Mouse (Mus musculus): ENCODE results near the gene Evx2.

Evx2 gene

DNA sequence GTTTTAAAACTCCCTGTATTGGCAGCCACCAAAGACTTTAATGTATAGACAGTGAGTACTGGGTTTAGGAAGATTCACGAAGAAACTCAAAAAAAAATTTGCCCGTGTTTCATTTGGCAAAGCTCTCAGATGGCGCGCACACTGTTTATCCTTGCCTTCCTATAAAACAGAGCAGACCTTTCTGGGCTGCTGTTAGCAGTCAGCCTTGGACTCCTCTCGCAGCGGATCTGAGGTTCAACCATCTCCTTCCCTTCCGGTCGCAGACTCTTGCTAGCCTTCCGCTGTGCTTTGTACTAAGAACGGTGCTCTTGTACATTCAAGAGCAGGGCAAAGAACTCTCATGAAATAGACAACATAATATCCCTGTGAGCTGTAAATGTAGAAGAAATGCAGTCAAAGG, 39.0 kb downstream of the Evx2 start:
- no peak for DNase-seq (ENCODE audit: low spot score in 2 of 2)

DNA sequence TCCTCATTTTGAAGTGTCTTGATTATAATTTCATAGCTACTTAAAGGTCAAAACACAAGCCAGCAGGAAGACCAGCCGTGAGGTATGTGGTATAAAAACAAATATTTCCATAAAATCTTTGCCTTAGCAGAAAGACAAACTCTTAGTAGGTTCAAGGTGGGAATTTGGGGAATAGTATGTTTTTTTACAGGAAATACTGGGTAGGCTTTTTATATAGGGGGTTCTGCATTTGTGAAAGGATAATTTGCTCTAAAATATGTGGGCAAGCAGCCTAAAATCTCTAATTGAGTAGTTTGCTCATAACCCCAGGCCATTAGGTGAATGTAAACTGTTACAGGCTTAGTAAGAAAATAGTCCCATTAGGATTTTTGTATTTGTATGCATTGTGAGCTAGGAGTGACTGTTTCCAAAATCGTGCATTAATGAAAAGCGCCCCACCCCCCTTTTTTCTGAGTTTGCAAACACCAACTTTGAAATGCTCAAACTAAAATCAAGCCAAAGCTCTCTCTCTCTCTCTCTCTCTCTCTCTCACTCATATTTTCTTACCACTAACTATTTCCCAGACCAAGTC, 39.6 kb downstream of the Evx2 start:
- DNase-seq (ENCODE audit: low spot score in 2 of 2): no peak

DNA sequence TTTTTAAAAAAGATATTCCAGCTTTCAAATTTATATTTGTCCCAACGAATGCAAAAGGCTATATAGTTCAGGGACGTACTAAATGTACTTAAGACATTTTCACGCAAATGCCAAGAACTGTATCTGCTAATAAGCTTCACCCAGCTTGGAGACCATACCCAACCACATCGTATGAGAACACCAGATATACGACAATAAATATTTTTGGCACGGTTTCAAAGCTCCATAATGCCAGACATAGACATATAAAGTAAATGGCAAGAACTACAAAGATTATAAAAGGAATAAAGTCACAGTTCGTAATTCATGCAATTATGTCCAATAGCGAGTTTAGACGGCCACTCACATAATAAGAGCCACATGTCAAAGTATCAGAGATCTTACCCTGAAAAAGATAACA, 41.7 kb downstream of the Evx2 start:
- no peak for DNase-seq (ENCODE audit: low spot score in 2 of 2)

GRCm38 (mm10) chr2:74611406-74611805, 48.0 kb downstream of the Evx2 start:
- DNase-seq (ENCODE audit: low spot score in 2 of 2): no peak

GRCm38 (mm10) chr2:74609350-74609749, 50.0 kb downstream of the Evx2 start:
- no peak for DNase-seq (ENCODE audit: low spot score in 2 of 2)

DNA sequence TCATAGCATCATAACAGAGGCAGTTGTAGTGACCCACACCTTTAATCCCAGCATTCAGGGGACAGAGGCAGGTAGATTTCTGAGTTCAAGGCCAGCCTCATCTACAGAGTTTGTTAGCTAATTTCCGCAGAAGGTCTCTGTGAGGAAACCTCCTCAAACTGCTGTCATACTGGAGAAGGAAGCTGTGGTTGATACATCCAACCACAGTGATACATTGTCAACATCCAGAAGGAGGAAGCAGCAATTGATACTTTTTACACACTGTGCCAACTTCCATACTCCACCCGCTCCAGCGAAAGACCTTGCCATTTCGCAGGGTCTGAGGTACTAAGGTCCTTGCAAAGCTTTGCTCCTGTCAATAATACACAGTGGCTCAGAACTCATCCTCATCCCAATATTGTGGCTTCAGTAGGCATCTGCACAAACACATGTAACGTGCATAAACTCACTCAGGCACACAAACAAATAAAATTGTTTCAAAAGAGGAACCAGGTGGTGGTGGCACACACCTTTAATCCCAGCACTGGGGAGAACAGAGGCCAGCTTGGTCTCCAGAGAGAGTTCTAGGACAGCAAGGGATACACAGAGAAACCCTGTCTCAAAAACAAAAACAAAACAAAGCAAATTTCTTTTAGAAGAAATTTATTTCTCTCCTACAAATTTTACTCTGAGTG, 53.1 kb downstream of the Evx2 start:
- no peak for DNase-seq (ENCODE audit: low spot score in 2 of 2)

GRCm38 (mm10) chr2:74604011-74604410, 55.3 kb downstream of the Evx2 start:
- no peak for DNase-seq (ENCODE audit: low spot score in 2 of 2)

Data from urinary bladder, adult 18-20 months (tissue).